17 mouse cellular contexts compared by ENCODE assay signal in the genomic region with DNA sequence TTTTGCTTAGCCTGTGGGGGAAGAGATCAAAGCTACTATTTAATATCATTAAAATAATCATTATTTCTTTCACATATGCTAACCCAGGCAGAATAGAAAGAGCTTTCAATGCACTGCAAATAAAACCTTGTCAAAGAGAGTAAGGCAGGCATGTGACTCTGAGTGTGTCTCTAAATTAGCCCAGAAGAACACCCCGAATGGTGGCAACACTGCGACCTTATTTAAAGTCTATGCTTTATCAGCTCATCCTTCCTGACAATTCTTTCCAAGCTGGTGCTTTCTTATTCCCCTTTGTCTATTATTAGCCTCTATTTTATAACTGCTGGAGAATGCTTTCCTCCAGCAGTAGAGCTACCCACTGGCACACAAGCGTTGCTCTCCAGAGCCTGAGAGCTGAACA.
DNase-seq lines count a peak whose midpoint lies in the region; ATAC-seq and TF ChIP-seq lines count a peak whose summit lies in the region.
"Had no signal": no experiment of that assay in that cellular context is flagged by ENCODE, and none has a peak within 500 bp of the region (broad histone marks: within the 10 kb centered on the region; RNA-seq: fewer than 3 reads in every experiment).

No protein-coding gene starts in this region.

- H3K27ac ChIP-seq in hindbrain, embryonic 15.5 days (replicated peaks) = peak overlapping the region; percentile 34; the same call in 1 of the 2 replicates
- H3K27ac ChIP-seq in hindbrain, embryonic 14.5 days = no peak overlapping the region
- peak overlapping the region; percentile 63; the same call in 1 of the 2 replicates for H3K27ac ChIP-seq in midbrain, embryonic 16.5 days (ENCODE audit: low read length)
- H3K27ac ChIP-seq in midbrain, embryonic 10.5 days (replicated peaks) = no peak overlapping the region
- H3K27ac ChIP-seq: embryonic facial prominence, embryonic 12.5 days; heart, embryonic 13.5 days had no signal

- 57% methylated on average over 3 of the region's 3 CpGs for WGBS in hindbrain, embryonic 15.5 days
- WGBS in hindbrain, embryonic 14.5 days = 67% methylated on average over 3 of the region's 3 CpGs
- WGBS in midbrain, embryonic 16.5 days = 54% methylated on average over 3 of the region's 3 CpGs
- WGBS in midbrain, embryonic 10.5 days = 70% methylated on average over 3 of the region's 3 CpGs

- H3K4me3 ChIP-seq in hindbrain, embryonic 15.5 days = no peak overlapping the region
- H3K4me3 ChIP-seq in hindbrain, embryonic 14.5 days (replicated peaks; ENCODE audit: low read length) = no peak overlapping the region
- no peak overlapping the region for H3K4me3 ChIP-seq in midbrain, embryonic 16.5 days (ENCODE audit: low read depth, low read length)
- H3K4me3 ChIP-seq in midbrain, embryonic 10.5 days = no peak overlapping the region
- H3K4me3 ChIP-seq: embryonic facial prominence, embryonic 12.5 days; heart, embryonic 13.5 days had no signal

- no peaks in the 10 kb centered on the region for H3K36me3 ChIP-seq in hindbrain, embryonic 15.5 days
- H3K36me3 ChIP-seq in hindbrain, embryonic 14.5 days (replicated peaks; ENCODE audit: control insufficient read depth, insufficient read depth) = no peaks in the 10 kb centered on the region
- H3K36me3 ChIP-seq in midbrain, embryonic 16.5 days (ENCODE audit: control insufficient read depth, insufficient read depth, low read length) = no peaks in the 10 kb centered on the region
- H3K36me3 ChIP-seq in midbrain, embryonic 10.5 days = no peaks in the 10 kb centered on the region
- H3K36me3 ChIP-seq: embryonic facial prominence, embryonic 12.5 days; heart, embryonic 13.5 days had no signal

- ATAC-seq in hindbrain, embryonic 15.5 days (ENCODE audit: low FRiP score, low read depth) = no peak
- no peak for ATAC-seq in hindbrain, embryonic 14.5 days (ENCODE audit: low FRiP score)
- no peak for ATAC-seq in midbrain, embryonic 16.5 days
- ATAC-seq: forebrain, postnatal 0 days had no signal

- DNase-seq in hindbrain, embryonic 14.5 days (ENCODE audit: low spot score) = no peak
- DNase-seq in midbrain, embryonic 10.5 days (ENCODE audit: low spot score) = no peak
- DNase-seq in brain, embryonic 14.5 days (ENCODE audit: low read depth) = peak; percentile 33
- no peak for DNase-seq in adrenal gland, adult (ENCODE audit: inconsistent age in 2 of 2, low spot score in 1 of 2)
- DNase-seq: adrenal gland, adult 8-10 months; adrenal gland, postnatal 36 days; cerebellum, adult 11-12 months; cerebellum, adult 9-10 months; cerebellum, postnatal 25 days; forebrain, postnatal 0 days; gastrocnemius, postnatal 36 days; heart, adult 11 months; heart, postnatal 36 days had no signal

- H3K9me3 ChIP-seq in hindbrain, embryonic 15.5 days = no peaks in the 10 kb centered on the region
- H3K9me3 ChIP-seq in hindbrain, embryonic 14.5 days (ENCODE audit: control insufficient read depth, low read length) = no peaks in the 10 kb centered on the region
- no peaks in the 10 kb centered on the region for H3K9me3 ChIP-seq in midbrain, embryonic 16.5 days (replicated peaks; ENCODE audit: control insufficient read depth, low read length, poor library complexity, severe bottlenecking)
- no peaks in the 10 kb centered on the region for H3K9me3 ChIP-seq in midbrain, embryonic 10.5 days (replicated peaks)
- H3K9me3 ChIP-seq: embryonic facial prominence, embryonic 12.5 days; heart, embryonic 13.5 days had no signal

- no peak for TF ChIP-seq CTCF in brain, embryonic 14.5 days (IDR thresholded peaks at IDR 0.05; ENCODE audit: borderline replicate concordance, extremely low read depth, insufficient read depth, insufficient read length)

- H3K4me1 ChIP-seq in hindbrain, embryonic 15.5 days (replicated peaks) = no peaks in the 10 kb centered on the region
- no peaks in the 10 kb centered on the region for H3K4me1 ChIP-seq in hindbrain, embryonic 14.5 days (replicated peaks; ENCODE audit: control insufficient read depth, insufficient read depth, low read length)
- peaks cover 7% of the 10 kb centered on the region for H3K4me1 ChIP-seq in midbrain, embryonic 16.5 days (ENCODE audit: control insufficient read depth, insufficient read depth, low read length)
- no peaks in the 10 kb centered on the region for H3K4me1 ChIP-seq in midbrain, embryonic 10.5 days
- H3K4me1 ChIP-seq: embryonic facial prominence, embryonic 12.5 days; heart, embryonic 13.5 days had no signal

- no peak overlapping the region for H3K4me2 ChIP-seq in hindbrain, embryonic 15.5 days
- no peak overlapping the region for H3K4me2 ChIP-seq in hindbrain, embryonic 14.5 days (replicated peaks)
- H3K4me2 ChIP-seq in midbrain, embryonic 16.5 days (ENCODE audit: low read length) = no peak overlapping the region
- H3K4me2 ChIP-seq: embryonic facial prominence, embryonic 12.5 days; heart, embryonic 13.5 days had no signal

- H3K9ac ChIP-seq in hindbrain, embryonic 15.5 days = no peak overlapping the region
- H3K9ac ChIP-seq in hindbrain, embryonic 14.5 days = no peak overlapping the region
- no peak overlapping the region for H3K9ac ChIP-seq in midbrain, embryonic 16.5 days (ENCODE audit: low read depth, low read length)
- H3K9ac ChIP-seq: embryonic facial prominence, embryonic 12.5 days; forebrain, postnatal 0 days; heart, embryonic 13.5 days had no signal

- no peak for TF ChIP-seq POLR2A in brain, embryonic 14.5 days (IDR thresholded peaks at IDR 0.05; ENCODE audit: borderline replicate concordance, extremely low read depth, insufficient read depth, insufficient read length, poor library complexity, severe bottlenecking)

- no peaks in the 10 kb centered on the region for H3K27me3 ChIP-seq in hindbrain, embryonic 15.5 days
- H3K27me3 ChIP-seq in hindbrain, embryonic 14.5 days (ENCODE audit: control insufficient read depth, insufficient read depth, low read length) = no peaks in the 10 kb centered on the region
- H3K27me3 ChIP-seq in midbrain, embryonic 16.5 days (ENCODE audit: control insufficient read depth, insufficient read depth, low read depth, low read length) = no peaks in the 10 kb centered on the region
- no peaks in the 10 kb centered on the region for H3K27me3 ChIP-seq in midbrain, embryonic 10.5 days (ENCODE audit: low read depth, poor library complexity, severe bottlenecking)
- H3K27me3 ChIP-seq: embryonic facial prominence, embryonic 12.5 days; heart, embryonic 13.5 days had no signal

Comparison
In these comparisons a context has a peak if more than half of its experiments do, and no peak if none do; other contexts are left out.
1. H3K27ac ChIP-seq: peak in hindbrain, embryonic 15.5 days (single experiment) and midbrain, embryonic 16.5 days (single experiment); none in hindbrain, embryonic 14.5 days (single experiment) and midbrain, embryonic 10.5 days (single experiment).